In genomic region chr6:134946054-134946453, GRCm38 (mm10) we compare ENCODE assay signal across 12 mouse cellular contexts. TPM values are rescaled to one million over a fixed set of nuclear protein-coding genes. Genes with fewer than 3 reads are reported as not detected.
DNase-seq lines count a peak whose midpoint lies in the region; ATAC-seq and TF ChIP-seq lines count a peak whose summit lies in the region.
"Had no signal": no experiment of that assay in that cellular context is flagged by ENCODE, and none has a peak within 500 bp of the region (broad histone marks: within the 10 kb centered on the region; RNA-seq: fewer than 3 reads in every experiment).

No protein-coding gene starts in this region.

- TF ChIP-seq CTCF in lung, postnatal 0 days (IDR thresholded peaks at IDR 0.05) = no peak

- H3K4me1 ChIP-seq in embryonic facial prominence, embryonic 13.5 days = peaks cover 10% of the 10 kb centered on the region
- no peaks in the 10 kb centered on the region; the same call in 1 of the 2 replicates for H3K4me1 ChIP-seq in embryonic facial prominence, embryonic 10.5 days
- H3K4me1 ChIP-seq in heart, embryonic 15.5 days (replicated peaks) = peaks cover 31% of the 10 kb centered on the region
- H3K4me1 ChIP-seq in lung, postnatal 0 days (ENCODE audit: insufficient read depth, low read depth, low read length) = no peaks in the 10 kb centered on the region
- no peaks in the 10 kb centered on the region for H3K4me1 ChIP-seq in limb, embryonic 15.5 days

- no peaks in the 10 kb centered on the region for H3K9me3 ChIP-seq in embryonic facial prominence, embryonic 13.5 days
- H3K9me3 ChIP-seq in embryonic facial prominence, embryonic 10.5 days = no peaks in the 10 kb centered on the region
- H3K9me3 ChIP-seq in heart, embryonic 15.5 days (replicated peaks) = no peaks in the 10 kb centered on the region
- H3K9me3 ChIP-seq in lung, postnatal 0 days (ENCODE audit: low read length) = no peaks in the 10 kb centered on the region
- no peaks in the 10 kb centered on the region for H3K9me3 ChIP-seq in limb, embryonic 15.5 days

- H3K36me3 ChIP-seq in embryonic facial prominence, embryonic 13.5 days = peaks cover 13% of the 10 kb centered on the region; the same call in 1 of the 2 replicates
- H3K36me3 ChIP-seq in embryonic facial prominence, embryonic 10.5 days (replicated peaks) = peaks cover 23% of the 10 kb centered on the region
- peaks cover 10% of the 10 kb centered on the region; the same call in 1 of the 2 replicates for H3K36me3 ChIP-seq in heart, embryonic 15.5 days
- H3K36me3 ChIP-seq in lung, postnatal 0 days (ENCODE audit: insufficient read depth, low read length) = no peaks in the 10 kb centered on the region
- H3K36me3 ChIP-seq in limb, embryonic 15.5 days = peaks cover 7% of the 10 kb centered on the region; the same call in 1 of the 2 replicates

- H3K27ac ChIP-seq in embryonic facial prominence, embryonic 13.5 days = peak overlapping the region; percentile 3; the same call in 1 of the 2 replicates
- no peak overlapping the region for H3K27ac ChIP-seq in embryonic facial prominence, embryonic 10.5 days (replicated peaks)
- H3K27ac ChIP-seq in heart, embryonic 15.5 days = peak overlapping the region; percentile 32
- no peak overlapping the region for H3K27ac ChIP-seq in lung, postnatal 0 days (ENCODE audit: low read length)
- H3K27ac ChIP-seq in limb, embryonic 15.5 days = peak overlapping the region; percentile 43
- H3K27ac ChIP-seq: hindbrain, postnatal 0 days; liver, embryonic 14.5 days had no signal

- WGBS in embryonic facial prominence, embryonic 13.5 days = 74% methylated on average over 6 of the region's 6 CpGs
- 78% methylated on average over 6 of the region's 6 CpGs for WGBS in embryonic facial prominence, embryonic 10.5 days
- WGBS in heart, embryonic 15.5 days = 43% methylated on average over 6 of the region's 6 CpGs
- 50% methylated on average over 6 of the region's 6 CpGs for WGBS in lung, postnatal 0 days
- WGBS in limb, embryonic 15.5 days = 61% methylated on average over 6 of the region's 6 CpGs

- H3K4me2 ChIP-seq in embryonic facial prominence, embryonic 13.5 days = no peak overlapping the region
- H3K4me2 ChIP-seq in heart, embryonic 15.5 days = no peak overlapping the region
- no peak overlapping the region for H3K4me2 ChIP-seq in lung, postnatal 0 days (replicated peaks; ENCODE audit: low read depth, low read length)
- no peak overlapping the region for H3K4me2 ChIP-seq in limb, embryonic 15.5 days

- ATAC-seq in embryonic facial prominence, embryonic 13.5 days (ENCODE audit: insufficient number of reproducible peaks, insufficient read depth, low FRiP score, low TSS enrichment, low read depth) = no peak
- ATAC-seq in heart, embryonic 15.5 days (replicated peaks; ENCODE audit: insufficient number of reproducible peaks, insufficient read depth, low FRiP score, low read depth) = no peak
- ATAC-seq in lung, postnatal 0 days = 0 out of 2 replicates have a peak, but pooled peaks have one; percentile 9
- ATAC-seq in limb, embryonic 15.5 days (ENCODE audit: insufficient number of reproducible peaks, low FRiP score, low TSS enrichment, low read depth) = no peak
- ATAC-seq: hindbrain, postnatal 0 days had no signal

- H3K27me3 ChIP-seq in embryonic facial prominence, embryonic 13.5 days = no peaks in the 10 kb centered on the region
- H3K27me3 ChIP-seq in embryonic facial prominence, embryonic 10.5 days (replicated peaks; ENCODE audit: low read depth, poor library complexity, severe bottlenecking) = no peaks in the 10 kb centered on the region
- no peaks in the 10 kb centered on the region for H3K27me3 ChIP-seq in heart, embryonic 15.5 days
- H3K27me3 ChIP-seq in lung, postnatal 0 days (replicated peaks; ENCODE audit: insufficient read depth, low read length) = no peaks in the 10 kb centered on the region
- no peaks in the 10 kb centered on the region for H3K27me3 ChIP-seq in limb, embryonic 15.5 days

- intact Hi-C loops in heart, postnatal 10 days (cut with DNase I) = loop anchor here (2.0 to 10.0 kb wide), 5 partner anchors 25 to 521 kb away; partner anchors contain the start of genes Cdkn1b and Gpr19

- no peak for DNase-seq in embryonic facial prominence, embryonic 10.5 days (ENCODE audit: low spot score)
- DNase-seq in heart, postnatal 10 days = no peak
- no peak for DNase-seq in lung, postnatal 0 days (ENCODE audit: low spot score)
- DNase-seq in lung, postnatal 4 days = no peak
- DNase-seq in B cell, adult 2 months = no peak
- DNase-seq: cerebellum, adult 11 months; kidney, adult 8-10 months had no signal

- H3K9ac ChIP-seq in embryonic facial prominence, embryonic 13.5 days = no peak overlapping the region
- no peak overlapping the region; the same call in 1 of the 2 replicates for H3K9ac ChIP-seq in heart, embryonic 15.5 days
- H3K9ac ChIP-seq in lung, postnatal 0 days (replicated peaks; ENCODE audit: low read depth) = no peak overlapping the region
- no peak overlapping the region for H3K9ac ChIP-seq in limb, embryonic 15.5 days
- H3K9ac ChIP-seq: liver, embryonic 14.5 days had no signal

- H3K4me3 ChIP-seq in embryonic facial prominence, embryonic 13.5 days = no peak overlapping the region
- no peak overlapping the region for H3K4me3 ChIP-seq in embryonic facial prominence, embryonic 10.5 days
- no peak overlapping the region for H3K4me3 ChIP-seq in heart, embryonic 15.5 days
- no peak overlapping the region for H3K4me3 ChIP-seq in lung, postnatal 0 days (ENCODE audit: low read depth, low read length)
- H3K4me3 ChIP-seq in limb, embryonic 15.5 days = no peak overlapping the region

- TF ChIP-seq EP300 in lung, postnatal 0 days (IDR thresholded peaks at IDR 0.05) = no peak

RNA-seq across cellular contexts. Expression of gene Cdkn1b, which starts 25.9 kb away (rescaled TPM):
- 18.9 and 24.4 TPM in 2 replicates for polyA plus RNA-seq in embryonic facial prominence, embryonic 13.5 days (2015; fragmentation: Nextera tagmentation; extraction: Ambion mirVana)
- 15.3 and 16.7 TPM in 2 replicates for polyA plus RNA-seq in embryonic facial prominence, embryonic 10.5 days (2016; fragmentation: Nextera tagmentation; extraction: Ambion mirVana)
- 14.4 and 18.4 TPM in 2 replicates for polyA plus RNA-seq in heart, embryonic 15.5 days (2015; fragmentation: Nextera tagmentation; extraction: Ambion mirVana)
- 10 to 100 TPM; 45.1 to 53.5 TPM for total RNA-seq in heart, postnatal 10 days (2021)
- polyA plus RNA-seq in lung, postnatal 0 days (2015; fragmentation: Nextera tagmentation; extraction: Ambion mirVana) = 43.4 and 46.2 TPM in 2 replicates
- 19.4 and 20.5 TPM in 2 replicates for polyA plus RNA-seq in limb, embryonic 15.5 days (2015; fragmentation: Nextera tagmentation; extraction: Ambion mirVana)

RNA-seq across cellular contexts. Expression of gene Apold1, which starts 35.5 kb away (rescaled TPM):
- polyA plus RNA-seq in embryonic facial prominence, embryonic 13.5 days (2015; fragmentation: Nextera tagmentation; extraction: Ambion mirVana) = 3.8 and 4.2 TPM in 2 replicates
- polyA plus RNA-seq in embryonic facial prominence, embryonic 10.5 days (2016; fragmentation: Nextera tagmentation; extraction: Ambion mirVana) = 2.6 and 2.7 TPM in 2 replicates
- 8.2 and 8.8 TPM in 2 replicates for polyA plus RNA-seq in heart, embryonic 15.5 days (2015; fragmentation: Nextera tagmentation; extraction: Ambion mirVana)
- 10 to 100 TPM; 15.9 to 24.3 TPM for total RNA-seq in heart, postnatal 10 days (2021)
- 3.5 and 4.2 TPM in 2 replicates for polyA plus RNA-seq in lung, postnatal 0 days (2015; fragmentation: Nextera tagmentation; extraction: Ambion mirVana)
- polyA plus RNA-seq in limb, embryonic 15.5 days (2015; fragmentation: Nextera tagmentation; extraction: Ambion mirVana) = 5.4 and 5.9 TPM in 2 replicates

RNA-seq across cellular contexts. Expression of gene Gpr19, which starts 47.7 kb away (rescaled TPM):
- 9.1 TPM in 2 replicates for polyA plus RNA-seq in embryonic facial prominence, embryonic 13.5 days (2015; fragmentation: Nextera tagmentation; extraction: Ambion mirVana)
- 14.5 and 16.1 TPM in 2 replicates for polyA plus RNA-seq in embryonic facial prominence, embryonic 10.5 days (2016; fragmentation: Nextera tagmentation; extraction: Ambion mirVana)
- polyA plus RNA-seq in heart, embryonic 15.5 days (2015; fragmentation: Nextera tagmentation; extraction: Ambion mirVana) = 8.7 and 10.3 TPM in 2 replicates
- 1 to 10 TPM; 4.3 to 4.8 TPM for total RNA-seq in heart, postnatal 10 days (2021)
- polyA plus RNA-seq in lung, postnatal 0 days (2015; fragmentation: Nextera tagmentation; extraction: Ambion mirVana) = 9.3 and 9.8 TPM in 2 replicates
- 7.2 and 7.7 TPM in 2 replicates for polyA plus RNA-seq in limb, embryonic 15.5 days (2015; fragmentation: Nextera tagmentation; extraction: Ambion mirVana)

Comparison
In these comparisons a context has a peak if more than half of its experiments do, and no peak if none do; other contexts are left out.
1. H3K27ac ChIP-seq: peak in embryonic facial prominence, embryonic 13.5 days (single experiment), heart, embryonic 15.5 days (single experiment) and limb, embryonic 15.5 days (single experiment); none in embryonic facial prominence, embryonic 10.5 days (single experiment) and lung, postnatal 0 days (single experiment).